Mouse (Mus musculus) G1E (cell line): ENCODE measurements around the gene Gtf2f2. TPM values are rescaled to one million over a fixed set of nuclear protein-coding genes. Genes with fewer than 3 reads are reported as not detected.

ENCODE experiments used
- ATAC-seq: 2 replicates; pipeline ENCODE4 v1.8.0; 2016; ENCODE audit warnings: mild to moderate bottlenecking; ENCODE audit not compliant: insufficient number of reproducible peaks, poor library complexity, low FRiP score, severe bottlenecking; ENCODE audit errors: extremely low read depth
- DNase-seq: peaks from one replicate; pipeline ENCODE4 v3.0.0; 2012; ENCODE audit warnings: low spot score
- H3K27me3 ChIP-seq: 2 replicates; pipeline ENCODE4 v1.6.1; 2012; ENCODE audit warnings: mild to moderate bottlenecking, low read length, inconsistent platforms; ENCODE audit not compliant: insufficient read depth
- H3K36me3 ChIP-seq: replicated peaks from 2 replicates; pipeline ENCODE3; 2012; ENCODE audit warnings: mild to moderate bottlenecking, inconsistent platforms
- H3K4me1 ChIP-seq: 2 replicates; pipeline ENCODE4 v1.6.1; 2012; ENCODE audit warnings: low read depth, low read length, inconsistent platforms, mixed read lengths; ENCODE audit not compliant: insufficient read depth
- H3K4me3 ChIP-seq: 2 replicates; pipeline ENCODE4 v1.5.1; 2012; ENCODE audit warnings: low read depth, mild to moderate bottlenecking, inconsistent platforms, low read length, moderate library complexity, mixed read lengths
- H3K9me3 ChIP-seq: replicated peaks from 2 replicates; pipeline ENCODE4 v1.6.1; 2012; ENCODE audit warnings: inconsistent platforms
- CTCF ChIP-seq: IDR thresholded peaks from 2 replicates; pipeline ENCODE4 v1.5.1; 2012; ENCODE audit warnings: low read depth, low read length, inconsistent platforms, mixed read lengths
- GATA1 ChIP-seq: IDR thresholded peaks from 2 replicates; pipeline ENCODE4 v1.6.1; 2012; ENCODE audit warnings: borderline replicate concordance, low read length, inconsistent platforms, mixed read lengths
- GATA2 ChIP-seq: IDR thresholded peaks from 2 replicates; pipeline ENCODE4 v1.6.1; 2012; ENCODE audit warnings: low read depth, low read length, inconsistent platforms, borderline replicate concordance
- POLR2AphosphoS5 ChIP-seq: IDR thresholded peaks from 2 replicates; pipeline ENCODE4 v1.6.1; 2012; ENCODE audit warnings: low read depth, low read length, inconsistent platforms; ENCODE audit not compliant: insufficient replicate concordance
- TAL1 ChIP-seq: conservative IDR thresholded peaks from 2 replicates; pipeline ENCODE4 v1.6.1; 2012; ENCODE audit warnings: low read depth, low read length, inconsistent platforms, mixed read lengths
- polyA plus RNA-seq: library from polyadenylated mRNA; stranded (reverse); fragments of >175 nt; gene quantifications from 2 replicates; pipeline ENCODE4 v1.2.3, GENCODE M21; 2012
- total RNA-seq, 2 experiments: library from RNA; stranded (forward) in 1 of 2; stranded (reverse) in 1 of 2; fragments of 200-1000 nt in 1 of 2; fragments of >200 nt in 1 of 2; fragmentation: Nextera tagmentation in 1 of 2; gene quantifications; 2 replicates each; pipeline ENCODE4 v1.2.3; 2014 to 2017

The Gtf2f2 gene
- total RNA-seq (2014; fragmentation: Nextera tagmentation) (32.7 and 33.3 TPM in 2 replicates), total RNA-seq (2017) (49.5 and 53.3 TPM in 2 replicates), polyA plus RNA-seq (9.1 TPM in 2 replicates)

- 0 out of 2 replicates have a peak, but pooled peaks cover 3% of the 10 kb centered on the region for H3K27me3 ChIP-seq
- H3K4me3 ChIP-seq, result peak within 1 kb of the TSS; percentile 91
- H3K4me1 ChIP-seq, result peaks cover 27% of the 10 kb centered on the region
- H3K9me3 ChIP-seq, result no peaks in the 10 kb centered on the region
- TF ChIP-seq TAL1 (no peak), CTCF (no peak), GATA2 (no peak), POLR2AphosphoS5 (no peak), GATA1 (no peak)
- H3K36me3 ChIP-seq, result peaks cover 20% of the 10 kb centered on the region
- peak; percentile 66 for ATAC-seq
- peak; percentile 74 for DNase-seq
Measured at GRCm38 (mm10) chr14:76010102-76011061, at the start of gene Gtf2f2. Gene Gtf2f2 (minus strand): TSS chr14:76010865.

- Histone ChIP-seq H3K9me3 (no peaks in the 10 kb centered on the region), H3K36me3 (no peaks in the 10 kb centered on the region), H3K27me3 (peaks cover 31% of the 10 kb centered on the region), H3K4me3 (no peak overlapping the region), H3K4me1 (peaks cover 2% of the 10 kb centered on the region; the same call in 1 of the 2 replicates)
- TF ChIP-seq GATA2 (no peak), GATA1 (no peak), CTCF (no peak), POLR2AphosphoS5 (no peak), TAL1 (no peak)
- no peak for DNase-seq
- no peak for ATAC-seq
Measured at GRCm38 (mm10) chr14:76059441-76059840, 48.8 kb upstream of the Gtf2f2 start.

GRCm38 (mm10) chr14:76053726-76054125 is 43.1 kb upstream of the Gtf2f2 start:
- no peak for DNase-seq
- Histone ChIP-seq H3K4me3 (no peak overlapping the region), H3K9me3 (no peaks in the 10 kb centered on the region), H3K4me1 (no peaks in the 10 kb centered on the region), H3K27me3 (peaks cover 22% of the 10 kb centered on the region), H3K36me3 (no peaks in the 10 kb centered on the region)
- TF ChIP-seq GATA1 (no peak), CTCF (no peak), TAL1 (no peak), GATA2 (no peak), POLR2AphosphoS5 (no peak)
- no peak for ATAC-seq

GRCm38 (mm10) chr14:76051966-76052365 is 41.3 kb upstream of the Gtf2f2 start:
- Histone ChIP-seq H3K4me1 (no peaks in the 10 kb centered on the region), H3K9me3 (no peaks in the 10 kb centered on the region), H3K36me3 (no peaks in the 10 kb centered on the region), H3K27me3 (peaks cover 9% of the 10 kb centered on the region), H3K4me3 (no peak overlapping the region)
- DNase-seq (no peak), ATAC-seq (no peak)
- TF ChIP-seq POLR2AphosphoS5 (no peak), GATA2 (no peak), TAL1 (no peak), GATA1 (no peak), CTCF (no peak)

- DNase-seq (no peak), ATAC-seq (no peak)
- no peaks in the 10 kb centered on the region for H3K4me1 ChIP-seq
- no peaks in the 10 kb centered on the region for H3K36me3 ChIP-seq
- H3K27me3 ChIP-seq, result peaks cover 8% of the 10 kb centered on the region; the same call in 1 of the 2 replicates
- no peak overlapping the region for H3K4me3 ChIP-seq
- H3K9me3 ChIP-seq, result no peaks in the 10 kb centered on the region
- no peak for TF ChIP-seq CTCF
- no peak for TF ChIP-seq GATA1
- no peak for TF ChIP-seq GATA2
- no peak for TF ChIP-seq POLR2AphosphoS5
- no peak for TF ChIP-seq TAL1
Measured at GRCm38 (mm10) chr14:76045767-76046166, 35.1 kb upstream of the Gtf2f2 start.

- Histone ChIP-seq H3K9me3 (no peaks in the 10 kb centered on the region), H3K27me3 (peaks cover 11% of the 10 kb centered on the region), H3K36me3 (no peaks in the 10 kb centered on the region), H3K4me1 (no peaks in the 10 kb centered on the region), H3K4me3 (no peak overlapping the region)
- ATAC-seq (no peak), DNase-seq (no peak)
- no peak for TF ChIP-seq POLR2AphosphoS5
- no peak for TF ChIP-seq TAL1
- TF ChIP-seq GATA1, result no peak
- no peak for TF ChIP-seq CTCF
- no peak for TF ChIP-seq GATA2
Measured at GRCm38 (mm10) chr14:76044164-76044557, 33.5 kb upstream of the Gtf2f2 start.
